ENCODE assay signal across 8 mouse cellular contexts in genomic region chr17:90454356-90454737, GRCm38 (mm10).
DNase-seq lines count a peak whose midpoint lies in the region; ATAC-seq lines count a peak whose summit lies in the region.

No protein-coding gene starts in this region.

- H3K9me3 ChIP-seq in intestine, embryonic 15.5 days = no peaks in the 10 kb centered on the region
- no peaks in the 10 kb centered on the region for H3K9me3 ChIP-seq in neural tube, embryonic 13.5 days

- H3K27me3 ChIP-seq in intestine, embryonic 15.5 days (replicated peaks) = peaks cover 23% of the 10 kb centered on the region
- H3K27me3 ChIP-seq in neural tube, embryonic 13.5 days = peaks cover 3% of the 10 kb centered on the region; the same call in 1 of the 2 replicates

- no peaks in the 10 kb centered on the region for H3K36me3 ChIP-seq in intestine, embryonic 15.5 days
- H3K36me3 ChIP-seq in neural tube, embryonic 13.5 days = no peaks in the 10 kb centered on the region

- peak overlapping the region; percentile 87 for H3K4me2 ChIP-seq in intestine, embryonic 15.5 days (replicated peaks)
- peak overlapping the region; percentile 77 for H3K4me2 ChIP-seq in neural tube, embryonic 13.5 days

- peak; percentile 85 for DNase-seq in heart, adult 11 months
- no peak for DNase-seq in heart, postnatal 36 days
- DNase-seq in thymus, postnatal 4 days = peak; percentile 4
- no peak for DNase-seq in thymus, postnatal 25 days
- DNase-seq in gastrocnemius, postnatal 14 days = no peak
- no peak for DNase-seq in lung, postnatal 14 days

- H3K4me1 ChIP-seq in intestine, embryonic 15.5 days (replicated peaks) = peaks cover 8% of the 10 kb centered on the region; the same call in 1 of the 2 replicates
- H3K4me1 ChIP-seq in neural tube, embryonic 13.5 days (replicated peaks) = peaks cover 25% of the 10 kb centered on the region

- intact Hi-C loops in heart, postnatal 36 days (cut with DNase I) = no loop called here
- intact Hi-C loops in gastrocnemius, postnatal 14 days (cut with DNase I; ENCODE audit: low total_unique reads) = no loop called here

- peak; percentile 16; the same call in 1 of the 2 replicates for ATAC-seq in intestine, embryonic 15.5 days
- peak; percentile 62 for ATAC-seq in neural tube, embryonic 13.5 days (ENCODE audit: low read depth)

- WGBS in intestine, embryonic 15.5 days = 3% methylated on average over 15 of the region's 15 CpGs
- WGBS in neural tube, embryonic 13.5 days = under 1% methylated on average over 15 of the region's 15 CpGs

- no peak overlapping the region for H3K27ac ChIP-seq in intestine, embryonic 15.5 days
- H3K27ac ChIP-seq in neural tube, embryonic 13.5 days (replicated peaks) = peak overlapping the region; percentile 94

- H3K4me3 ChIP-seq in intestine, embryonic 15.5 days (replicated peaks) = peak overlapping the region; percentile 40
- peak overlapping the region; percentile 76 for H3K4me3 ChIP-seq in neural tube, embryonic 13.5 days

- H3K9ac ChIP-seq in intestine, embryonic 15.5 days = no peak overlapping the region
- peak overlapping the region; percentile 90 for H3K9ac ChIP-seq in neural tube, embryonic 13.5 days

Comparison
In these comparisons a context has a peak if more than half of its experiments do, and no peak if none do; other contexts are left out.
1. DNase-seq: peak in heart, adult 11 months (single experiment) and thymus, postnatal 4 days (single experiment); none in heart, postnatal 36 days (0 of 2), thymus, postnatal 25 days (single experiment), gastrocnemius, postnatal 14 days (single experiment) and lung, postnatal 14 days (single experiment).